Mouse (Mus musculus) right cerebral cortex, postnatal 25 days (tissue): ENCODE results near the gene Bpifb1.
A peak's percentile ranks its signal among the peaks of the same experiment; 100 is the strongest.
"Not testable (repeated sequence)": the region's sequence is repeated elsewhere in the genome, so short reads cannot be mapped to it uniquely, and the experiment has no call there.

ENCODE experiments used
- DNase-seq: peaks from one replicate; pipeline ENCODE4 v3.0.0; 2022

Bpifb1 gene

DNA sequence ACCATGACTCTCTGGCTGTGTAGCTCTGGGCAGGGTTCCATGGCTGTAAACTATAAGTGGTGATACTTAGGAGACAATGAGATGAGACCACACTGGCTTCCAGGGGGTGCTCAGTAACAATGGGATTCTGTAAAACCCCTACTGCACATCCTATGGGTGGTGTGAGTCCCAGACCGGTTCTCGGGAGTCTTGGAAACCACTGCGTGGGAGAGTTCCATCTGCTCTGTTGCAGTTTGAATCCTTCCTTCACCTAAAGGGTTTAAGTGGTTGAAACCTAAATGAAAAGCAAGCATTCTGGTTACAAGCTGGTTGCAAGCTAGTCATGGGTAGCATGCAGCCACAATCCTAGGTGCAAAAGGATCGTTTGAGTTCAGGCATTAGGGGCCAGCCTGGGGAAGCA lies 21.3 kb downstream of the Bpifb1 start:
- peak; percentile 68 for DNase-seq

DNA sequence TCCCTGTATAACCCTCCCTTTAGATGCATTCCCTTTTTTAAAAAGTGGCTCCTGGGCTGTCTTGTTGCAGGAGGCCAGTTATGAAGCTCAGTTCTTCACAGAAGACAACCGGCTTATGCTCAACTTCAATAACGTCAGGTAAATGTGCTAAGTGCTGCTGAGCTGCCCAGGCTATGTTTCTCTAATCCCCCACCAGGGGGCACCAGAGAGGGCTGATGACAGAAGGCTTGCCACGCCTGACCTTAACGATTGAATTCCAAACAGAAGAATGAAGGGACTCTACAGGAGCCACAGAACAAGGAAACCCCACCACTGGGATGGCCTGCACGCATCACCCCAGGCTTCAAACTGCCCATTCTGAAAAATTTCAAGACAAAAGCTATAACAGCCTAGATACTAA lies 24.6 kb downstream of the Bpifb1 start:
- peak; percentile 31 for DNase-seq

DNA sequence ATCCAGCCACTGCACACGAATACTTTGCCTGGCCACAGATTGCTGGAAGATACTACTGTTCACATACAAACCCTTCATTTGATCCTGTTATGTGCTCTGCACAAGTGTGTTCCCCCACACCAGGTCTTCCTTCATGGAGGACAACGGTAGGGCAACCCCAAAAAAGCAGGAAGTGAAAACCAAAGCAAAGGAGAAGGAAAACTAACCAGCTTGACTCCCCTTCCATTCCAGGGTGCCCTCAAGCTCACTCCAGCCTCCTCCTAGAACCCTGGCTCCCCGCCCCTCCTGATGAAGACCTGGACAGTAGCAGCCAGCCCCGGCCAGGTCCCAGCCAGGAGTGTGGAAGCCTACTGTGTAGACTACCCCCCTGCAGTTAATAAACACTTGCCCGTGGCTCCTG lies 29.3 kb downstream of the Bpifb1 start:
- DNase-seq = no peak

DNA sequence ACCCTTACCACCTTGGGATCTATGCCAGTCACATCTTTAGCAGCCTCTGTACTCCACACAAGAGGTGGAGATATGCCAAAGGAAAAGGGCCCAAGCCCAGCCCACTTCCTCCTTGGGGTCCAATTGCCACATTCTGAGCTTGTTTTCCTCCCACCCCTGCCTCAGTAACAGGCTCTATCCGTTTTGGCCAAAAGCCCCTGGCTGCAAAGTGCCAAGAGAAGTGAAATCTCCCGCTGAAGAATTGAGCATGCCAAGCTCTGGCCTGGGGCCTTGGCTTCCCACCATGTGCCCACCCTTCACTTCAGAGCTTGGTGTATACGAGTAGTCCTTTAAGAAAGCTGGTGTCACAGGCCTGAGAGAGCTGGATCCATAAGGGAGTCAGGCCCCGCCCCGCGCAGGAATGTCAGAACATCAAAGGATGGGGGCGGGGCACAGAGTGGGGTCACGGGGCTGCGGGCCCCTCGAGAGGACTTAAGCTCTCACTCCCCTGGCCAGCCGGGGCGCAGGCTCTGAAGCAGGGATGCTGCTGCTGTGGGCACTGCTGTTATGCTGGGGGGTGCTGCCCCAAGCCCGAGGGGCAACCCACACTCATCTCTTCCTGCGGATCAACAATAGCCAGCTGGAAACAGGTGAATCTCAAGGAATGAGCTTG lies 32.8 kb downstream of the Bpifb1 start, which contains the start of gene Bpifb5:
Gene Bpifb5, plus strand, starts transcription at position 478 of the 652 bp plus-strand sequence.
- DNase-seq = no peak

DNA sequence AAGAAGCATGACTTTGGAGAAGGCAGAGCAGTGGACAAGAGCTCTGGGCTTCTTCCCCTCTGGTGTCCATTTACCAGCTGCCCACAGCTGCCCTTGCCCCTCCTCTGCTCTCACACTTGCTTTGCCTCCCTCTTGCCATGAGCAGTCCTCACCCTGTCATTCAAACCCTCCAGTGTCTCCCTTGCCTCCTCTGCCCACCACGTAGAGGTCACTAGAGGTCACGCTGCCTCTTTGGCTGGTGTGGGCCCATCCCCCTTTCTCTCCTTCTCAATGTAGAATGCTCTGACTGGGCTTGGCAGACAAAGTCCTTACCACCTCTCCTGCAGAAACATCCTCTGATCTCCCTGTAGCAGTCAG lies 33.3 kb downstream of the Bpifb1 start:
- no peak for DNase-seq

DNA sequence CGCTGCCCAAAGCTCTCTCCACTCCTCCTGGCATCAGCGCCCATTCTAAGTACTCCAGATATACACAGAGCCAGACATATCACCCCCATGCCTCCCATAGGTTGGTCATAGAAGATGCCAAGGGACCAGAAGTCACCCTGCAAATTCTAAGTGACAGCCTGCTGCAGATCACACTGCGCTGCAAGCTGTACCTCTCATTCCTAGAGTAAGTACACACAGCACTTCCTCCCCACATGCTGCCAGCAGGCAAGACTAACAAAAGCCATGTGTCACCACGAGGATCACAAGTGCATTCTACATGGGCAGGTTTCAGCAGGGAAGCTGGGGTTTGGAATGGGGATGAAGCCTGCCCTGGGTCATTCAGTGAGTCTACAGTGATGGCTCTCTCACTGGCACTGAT lies 36.4 kb downstream of the Bpifb1 start:
- DNase-seq = no peak

DNA sequence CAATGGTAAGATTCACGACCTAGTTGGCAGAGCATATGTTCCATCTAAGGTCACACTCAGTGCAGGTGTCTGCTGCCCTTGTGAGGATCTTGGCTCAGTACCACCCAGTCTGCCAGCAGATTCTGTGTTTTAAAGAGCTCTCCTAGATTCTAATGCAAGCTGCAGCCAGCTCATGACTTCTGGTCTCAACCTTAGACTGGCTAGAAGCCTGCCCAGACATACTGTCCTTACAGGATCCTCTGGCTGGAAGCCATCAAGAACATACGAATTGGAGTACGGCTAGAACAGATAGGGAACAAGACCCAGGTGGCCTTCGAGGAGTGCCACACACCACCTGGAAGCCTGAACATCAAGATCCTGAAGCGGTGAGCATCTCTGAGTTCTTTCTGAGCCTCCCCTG lies 37.2 kb downstream of the Bpifb1 start:
- DNase-seq = no peak

DNA sequence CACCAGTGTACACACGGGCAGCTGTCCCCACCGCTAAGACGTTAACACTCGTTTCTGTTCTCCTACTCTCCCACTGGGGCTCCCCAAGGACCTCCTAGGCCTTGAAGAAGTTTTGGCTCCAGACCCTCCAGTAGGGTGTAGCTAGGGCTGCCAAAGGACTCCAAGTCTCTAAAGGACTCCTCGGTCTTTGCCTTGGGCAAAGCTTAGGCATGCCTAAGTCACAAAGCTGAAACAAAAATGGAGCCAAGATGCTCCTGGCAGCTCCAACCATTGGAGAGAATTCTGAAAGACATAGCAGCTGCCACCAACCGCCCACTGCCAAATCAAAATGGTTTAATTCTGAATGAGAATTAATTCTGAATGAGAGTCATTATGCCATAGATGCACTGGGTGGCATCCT lies 42.8 kb downstream of the Bpifb1 start:
- DNase-seq = no peak

DNA sequence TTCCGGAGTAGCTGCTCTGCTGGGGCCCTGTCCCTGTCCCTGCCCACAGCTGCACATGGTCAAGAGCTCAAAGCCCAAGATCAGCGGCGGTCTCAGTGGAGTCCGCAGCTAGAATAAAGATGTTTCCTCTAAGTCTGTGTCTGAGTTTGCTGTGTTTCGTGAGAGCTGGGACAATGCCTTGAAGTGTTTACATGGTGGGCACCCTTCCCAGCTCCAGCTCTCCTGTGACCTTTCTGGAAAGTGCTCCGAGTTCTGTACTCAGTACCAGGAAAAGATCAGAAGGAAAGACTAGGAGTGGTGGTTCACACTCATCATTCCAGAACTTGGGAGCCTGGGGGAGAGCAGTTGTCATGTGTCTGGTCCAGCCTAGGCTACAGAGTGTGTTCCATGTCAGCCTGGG lies 50.2 kb downstream of the Bpifb1 start:
- no peak for DNase-seq

DNA sequence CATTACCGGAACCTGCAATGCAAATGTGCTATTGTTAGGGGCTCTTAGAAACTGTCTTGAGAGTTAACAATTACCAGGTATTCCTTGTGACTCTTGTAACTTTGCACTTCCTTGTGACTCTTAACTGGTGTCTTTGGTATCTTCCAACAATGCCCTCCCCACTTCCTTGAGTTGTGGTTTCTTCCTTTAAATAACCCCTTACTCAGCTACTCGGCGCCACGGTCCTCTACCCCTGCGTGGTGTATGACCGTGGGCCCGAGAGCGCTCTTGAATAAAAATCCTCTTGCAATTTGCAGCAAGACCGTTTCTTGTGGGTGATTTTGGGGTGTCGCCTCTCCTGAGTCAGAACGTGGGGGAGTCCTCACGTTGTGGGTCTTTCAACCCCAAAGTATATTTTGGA lies 52.1 kb downstream of the Bpifb1 start:
- not testable (repeated sequence) for DNase-seq

DNA sequence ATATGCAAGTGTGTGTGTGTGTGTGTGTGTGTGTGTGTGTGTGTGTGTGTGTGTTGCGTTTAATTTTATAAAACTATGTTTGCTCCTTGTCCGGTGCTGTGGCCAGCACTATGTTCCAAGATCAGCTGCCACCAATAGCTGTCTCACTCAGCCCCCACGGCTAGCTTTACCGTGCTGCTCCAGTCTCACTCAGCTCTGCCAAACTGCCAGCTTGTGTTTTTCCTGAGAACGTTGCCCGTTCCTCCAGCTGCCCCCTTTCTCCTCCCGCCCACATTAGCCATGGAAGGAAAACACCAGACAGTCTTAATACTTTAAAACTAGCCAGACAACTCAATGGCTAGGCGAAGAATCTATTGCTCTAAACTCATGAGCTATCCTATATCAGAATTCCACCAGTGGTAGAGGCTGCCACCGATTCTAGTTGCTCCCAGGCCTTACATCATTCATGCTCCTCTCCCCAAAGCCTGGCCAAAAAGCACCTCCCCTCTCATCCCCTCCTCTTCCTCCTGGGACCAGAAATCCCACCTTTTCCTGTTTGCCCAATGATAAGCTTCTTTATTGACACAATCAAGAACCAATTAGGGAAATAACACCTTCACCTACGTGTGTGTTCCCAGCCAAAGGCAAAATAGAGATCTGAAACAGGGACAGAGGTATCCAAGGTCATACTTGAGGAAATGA lies 52.9 kb downstream of the Bpifb1 start:
- DNase-seq = peak; percentile 69

DNA sequence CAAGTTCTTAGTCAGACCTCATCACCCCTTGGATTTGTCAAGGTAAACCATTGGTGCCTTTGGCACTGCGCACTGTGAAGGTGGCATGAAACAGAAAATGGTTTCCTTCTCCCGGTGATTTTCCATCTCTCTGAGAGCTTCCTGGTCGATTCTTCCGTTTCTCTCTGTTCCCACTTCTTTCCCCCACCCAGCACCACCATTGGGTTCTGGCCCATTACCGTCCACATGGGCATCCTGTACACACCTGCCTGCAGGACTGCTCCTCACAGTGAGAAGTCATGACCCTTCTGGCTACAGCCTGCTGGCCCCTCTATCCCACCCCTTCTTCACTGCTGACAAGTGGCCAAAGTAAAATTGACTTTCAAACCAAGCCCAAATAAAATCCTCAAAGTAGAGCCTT lies 54.7 kb downstream of the Bpifb1 start:
- DNase-seq = no peak

DNA sequence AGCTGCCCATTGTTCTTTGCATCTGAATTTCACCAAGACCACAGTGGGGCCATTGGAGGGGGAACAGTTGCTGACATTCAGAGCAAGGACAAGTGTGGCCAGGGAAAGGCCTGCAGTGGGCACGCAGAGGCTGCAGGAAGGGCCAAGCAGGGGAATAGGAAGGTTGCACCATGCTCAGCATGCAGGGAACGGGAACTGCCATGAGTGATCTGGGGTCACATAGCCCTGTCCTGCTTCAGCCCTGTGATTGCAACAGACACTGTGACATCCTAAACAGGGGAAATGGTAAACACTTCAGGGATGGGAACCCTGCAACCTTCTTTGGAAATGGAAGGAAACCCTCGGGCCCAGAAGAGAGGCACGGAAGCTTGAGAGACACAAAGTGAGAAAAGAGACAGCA lies 64.6 kb downstream of the Bpifb1 start:
- not testable (repeated sequence) for DNase-seq

DNA sequence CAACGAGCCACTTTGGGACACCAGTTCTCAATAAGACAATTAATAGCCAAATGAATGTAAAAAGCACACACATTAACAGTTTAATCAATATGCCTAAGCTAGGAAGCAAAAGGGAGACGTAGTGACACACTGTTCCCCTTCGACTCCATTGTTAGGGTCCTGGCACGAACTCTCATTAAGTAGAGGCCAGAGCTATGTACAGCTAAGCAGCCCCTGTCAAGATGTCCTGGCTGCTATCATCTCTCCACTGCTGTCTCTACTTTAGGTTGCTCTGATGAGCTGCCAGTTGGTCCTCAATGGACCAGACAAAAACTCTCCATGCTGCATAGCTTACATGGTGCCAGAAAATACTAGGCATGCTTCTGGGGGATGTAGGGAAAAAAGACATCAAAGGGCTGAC lies 65.2 kb downstream of the Bpifb1 start:
- DNase-seq = no peak

DNA sequence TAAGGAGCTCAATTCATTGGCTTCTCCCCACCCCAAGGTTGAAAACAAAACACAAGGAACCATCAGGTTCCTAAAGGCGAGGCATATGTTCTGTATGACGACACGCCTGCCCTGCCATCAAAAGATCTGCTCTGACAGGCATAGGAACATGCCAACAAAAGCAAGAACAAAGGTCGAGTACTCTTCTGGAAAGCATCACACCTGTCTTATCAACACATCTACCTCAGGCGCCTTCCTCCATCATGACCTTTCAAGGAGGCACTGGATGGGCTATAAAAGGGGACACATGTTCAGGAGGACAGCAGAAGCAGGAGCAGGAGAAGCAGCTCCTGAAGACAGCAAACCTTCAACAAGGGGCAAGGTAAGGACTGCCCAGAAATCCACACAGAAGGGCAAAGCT lies 66.9 kb downstream of the Bpifb1 start, which contains the start of gene Bpifb9a:
Gene Bpifb9a, plus strand, starts transcription at position 301 of the 400 bp plus-strand sequence.
- DNase-seq = not testable (repeated sequence)

DNA sequence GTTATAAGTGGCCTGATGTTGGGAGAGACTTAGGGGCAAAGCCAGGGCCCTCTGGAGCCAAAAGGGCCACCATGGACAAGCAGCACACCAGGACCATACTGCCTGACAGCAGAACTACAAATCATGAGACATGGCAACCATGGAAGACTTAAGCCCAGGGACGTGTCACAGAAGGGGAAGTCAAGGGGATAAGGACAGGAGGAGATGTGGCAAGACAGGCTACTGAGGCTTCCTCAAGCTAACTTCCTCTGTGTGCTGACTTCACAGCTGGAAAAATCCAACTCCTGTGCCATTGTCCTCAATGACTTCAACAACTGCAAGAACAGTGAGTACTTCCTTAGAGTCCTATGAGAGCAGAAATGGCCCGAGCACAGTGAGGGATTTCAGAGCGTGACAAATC lies 73.8 kb downstream of the Bpifb1 start:
- DNase-seq = not testable (repeated sequence)
